Mouse (Mus musculus) stomach, postnatal 0 days (tissue): ENCODE data around the gene Rslcan18.

Experiments
- CTCF ChIP-seq: IDR thresholded peaks from 2 replicates; pipeline ENCODE4 v1.5.1; 2016; ENCODE audit warnings: antibody characterized with exemption, low read depth, mild to moderate bottlenecking, moderate library complexity
- EP300 ChIP-seq: optimal IDR thresholded peaks from 2 replicates; pipeline ENCODE3; 2016; ENCODE audit warnings: antibody characterized with exemption

DNA sequence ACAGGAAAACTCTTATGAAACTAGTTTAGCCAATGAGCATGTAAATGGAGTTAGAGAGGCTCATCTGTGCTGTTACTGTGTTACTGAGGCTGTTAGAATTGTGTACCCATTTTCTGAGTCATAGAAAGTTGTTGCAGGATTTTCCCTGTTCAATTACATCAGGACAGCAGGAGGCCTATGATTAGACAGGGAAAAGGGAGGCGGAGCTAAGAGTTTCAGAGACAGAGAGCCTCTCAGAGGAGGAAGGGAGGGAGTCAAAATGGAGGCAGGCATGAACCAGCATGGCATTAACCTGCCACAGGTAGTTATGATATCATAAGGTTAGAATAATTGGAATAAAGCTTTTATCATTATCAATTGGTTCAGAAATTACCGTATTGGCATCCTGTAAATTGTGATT, 43.3 kb downstream of the Rslcan18 start:
- no peak for TF ChIP-seq CTCF
- TF ChIP-seq EP300 = no peak
